Mouse (Mus musculus): Measurements from ENCODE around the gene Bpifb4.

- TF ChIP-seq USF1 (IDR thresholded peaks at IDR 0.05; ENCODE audit: low read depth, low read length) (no peak), POLR2A (IDR thresholded peaks at IDR 0.05; ENCODE audit: control insufficient read depth in 1 of 2, insufficient read depth in 1 of 2, low read depth in 1 of 2, low read length in 2 of 2, poor library complexity in 1 of 2) (no peak), NRF1 (IDR thresholded peaks at IDR 0.05; ENCODE audit: insufficient read depth, low read depth, low read length, poor library complexity, severe bottlenecking) (no peak), CTCF (IDR thresholded peaks at IDR 0.05 in 2 of 3, conservative IDR thresholded peaks at IDR 0.05 in 1 of 3; ENCODE audit: control insufficient read depth in 1 of 3, insufficient read depth in 1 of 3, low read depth in 2 of 3, low read length in 3 of 3, poor library complexity in 1 of 3, severe bottlenecking in 1 of 3) (no peak), MYC (IDR thresholded peaks at IDR 0.05; ENCODE audit: low read depth, low read length) (no peak), USF2 (IDR thresholded peaks at IDR 0.05; ENCODE audit: borderline replicate concordance in 1 of 2, insufficient read depth in 1 of 2, low read depth in 1 of 2, low read length in 2 of 2) (no peak)
These were observed 69.4 kb downstream of the Bpifb4 start for GRCm38 (mm10) chr2:154007381-154007780.
